Mouse (Mus musculus) cerebellum, adult 2 months (tissue): ENCODE data around the gene Fbxl3. TPM values are rescaled to one million over a fixed set of nuclear protein-coding genes. Genes with fewer than 3 reads are reported as not detected.

Experiments used
- DNase-seq, 2 experiments: peaks; one replicate each; pipeline ENCODE4 v3.0.0; 2021
- H3K27ac ChIP-seq: fragments of 200-500 bp; 2 replicates; pipeline ENCODE4 v1.5.1; 2012; ENCODE audit warnings: low read length, control low read depth, inconsistent platforms; ENCODE audit not compliant: insufficient read depth
- H3K27me3 ChIP-seq: fragments of 200-500 bp; 2 replicates; pipeline ENCODE4 v1.6.1; 2012; ENCODE audit warnings: inconsistent platforms, mild to moderate bottlenecking, low read length, moderate library complexity; ENCODE audit not compliant: control insufficient read depth, insufficient read depth
- H3K4me1 ChIP-seq: fragments of 200-500 bp; 2 replicates; pipeline ENCODE4 v1.6.1; 2011; ENCODE audit warnings: low read length; ENCODE audit not compliant: control insufficient read depth, insufficient read depth
- H3K4me3 ChIP-seq: fragments of 200-500 bp; replicated peaks from 2 replicates; pipeline ENCODE3; 2011; ENCODE audit warnings: mild to moderate bottlenecking, low read depth, low read length, control low read depth; ENCODE audit not compliant: insufficient read depth
- CTCF ChIP-seq: fragments of 200-500 bp; IDR thresholded peaks from 2 replicates; pipeline ENCODE4 v1.5.1; 2011; ENCODE audit warnings: low read depth, mild to moderate bottlenecking, control low read depth, low read length, moderate library complexity, borderline replicate concordance; ENCODE audit not compliant: insufficient read depth
- POLR2A ChIP-seq: fragments of 200-500 bp; IDR thresholded peaks from 2 replicates; pipeline ENCODE4 v1.6.1; 2011; ENCODE audit warnings: low read length, control low read depth, borderline replicate concordance; ENCODE audit not compliant: insufficient read depth
- WGBS: fragments of 180-500 bp; shearing (Covaris S2); methylation state at CpG from one replicate; pipeline ENCODE4 v1.1.7; 2018; 5-methylcytosine and 5-hydroxymethylcytosine counted together
- polyA plus RNA-seq: library from polyadenylated mRNA; depleted of rRNA; stranded (reverse); fragments of >200 nt; gene quantifications from 2 replicates; pipeline ENCODE4 v1.2.3, GENCODE M21; 2012; rRNA removed

The Fbxl3 gene
- polyA plus RNA-seq, 1 experiment = 141 TPM

GRCm38 (mm10) chr14:103051159-103051769 is 48.1 kb downstream of the Fbxl3 start:
- no peak overlapping the region for H3K27ac ChIP-seq
- no peak overlapping the region for H3K4me3 ChIP-seq
- no peaks in the 10 kb centered on the region for H3K27me3 ChIP-seq
- peak; percentile 45 to 51 for DNase-seq
- no peaks in the 10 kb centered on the region for H3K4me1 ChIP-seq
- 33% methylated on average over 8 of the region's 8 CpGs for WGBS
- peak; percentile 89 for TF ChIP-seq CTCF
- TF ChIP-seq POLR2A = no peak

- no peaks in the 10 kb centered on the region for H3K4me1 ChIP-seq
- no peak overlapping the region for H3K27ac ChIP-seq
- no peak for DNase-seq
- WGBS = 91% methylated on average over 11 of the region's 11 CpGs
- TF ChIP-seq POLR2A = no peak
- no peak for TF ChIP-seq CTCF
- H3K4me3 ChIP-seq = no peak overlapping the region
- H3K27me3 ChIP-seq = no peaks in the 10 kb centered on the region
Observed at GRCm38 (mm10) chr14:103048292-103049086, 50.9 kb downstream of the Fbxl3 start.

GRCm38 (mm10) chr14:103046677-103047076 is 52.7 kb downstream of the Fbxl3 start, which contains the start of gene Acod1:
TSS of gene Acod1 (plus strand) at chr14:103046977.
- H3K27me3 ChIP-seq = no peaks in the 10 kb centered on the region
- WGBS = 79% methylated on average over 2 of the region's 2 CpGs
- no peak for DNase-seq
- no peaks in the 10 kb centered on the region for H3K4me1 ChIP-seq
- no peak within 1 kb of the TSS for H3K4me3 ChIP-seq
- no peak within 1 kb of the TSS for H3K27ac ChIP-seq
- no peak for TF ChIP-seq CTCF
- TF ChIP-seq POLR2A = no peak

DNA sequence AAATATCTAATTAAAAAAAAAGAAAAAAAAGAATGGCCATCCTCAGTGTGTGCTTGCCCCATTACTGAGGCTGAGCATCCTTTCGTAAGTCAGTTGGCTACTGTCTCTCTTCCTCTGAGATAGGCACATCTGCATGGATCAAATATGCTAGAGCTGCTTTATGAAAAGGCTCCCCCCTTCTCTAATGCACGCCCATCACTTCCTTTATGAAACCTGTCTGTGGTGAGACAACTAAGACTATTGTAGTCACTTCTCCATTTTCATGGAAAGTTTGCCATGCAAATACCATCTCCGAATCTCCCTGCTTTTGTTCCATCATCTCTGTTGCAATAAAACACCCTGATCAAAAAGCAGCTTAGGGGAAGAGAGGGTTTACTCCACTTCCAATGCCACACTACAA is 62.4 kb downstream of the Fbxl3 start:
- TF ChIP-seq CTCF (no peak), POLR2A (no peak)
- no peak overlapping the region for H3K4me3 ChIP-seq
- no peak overlapping the region for H3K27ac ChIP-seq
- H3K4me1 ChIP-seq = no peaks in the 10 kb centered on the region
- no peak for DNase-seq
- H3K27me3 ChIP-seq = no peaks in the 10 kb centered on the region
- WGBS = 83% methylated on average over 3 of the region's 3 CpGs

DNA sequence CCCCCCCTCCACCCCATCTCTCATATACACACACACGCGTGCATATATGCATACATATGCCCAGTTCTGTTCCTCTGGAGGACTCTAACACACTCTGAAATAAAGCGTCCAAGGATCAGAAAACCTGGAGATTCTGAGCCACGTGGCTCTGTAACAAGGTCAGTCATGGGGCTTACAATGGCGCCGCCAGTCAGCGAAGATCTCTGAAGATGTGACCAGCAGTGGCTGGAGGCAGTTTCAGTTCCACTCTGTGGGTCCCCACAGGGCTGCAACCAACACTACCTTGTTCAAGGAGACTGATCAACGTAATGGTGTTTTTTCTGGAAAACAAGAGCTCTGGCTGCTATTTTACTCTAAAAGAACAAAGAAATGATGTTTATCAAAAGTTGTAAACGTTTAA is 65.3 kb downstream of the Fbxl3 start:
- Histone ChIP-seq H3K27ac (no peak overlapping the region), H3K4me1 (no peaks in the 10 kb centered on the region), H3K4me3 (no peak overlapping the region), H3K27me3 (no peaks in the 10 kb centered on the region)
- 87% methylated on average over 9 of the region's 9 CpGs for WGBS
- no peak for DNase-seq
- TF ChIP-seq POLR2A = no peak

DNA sequence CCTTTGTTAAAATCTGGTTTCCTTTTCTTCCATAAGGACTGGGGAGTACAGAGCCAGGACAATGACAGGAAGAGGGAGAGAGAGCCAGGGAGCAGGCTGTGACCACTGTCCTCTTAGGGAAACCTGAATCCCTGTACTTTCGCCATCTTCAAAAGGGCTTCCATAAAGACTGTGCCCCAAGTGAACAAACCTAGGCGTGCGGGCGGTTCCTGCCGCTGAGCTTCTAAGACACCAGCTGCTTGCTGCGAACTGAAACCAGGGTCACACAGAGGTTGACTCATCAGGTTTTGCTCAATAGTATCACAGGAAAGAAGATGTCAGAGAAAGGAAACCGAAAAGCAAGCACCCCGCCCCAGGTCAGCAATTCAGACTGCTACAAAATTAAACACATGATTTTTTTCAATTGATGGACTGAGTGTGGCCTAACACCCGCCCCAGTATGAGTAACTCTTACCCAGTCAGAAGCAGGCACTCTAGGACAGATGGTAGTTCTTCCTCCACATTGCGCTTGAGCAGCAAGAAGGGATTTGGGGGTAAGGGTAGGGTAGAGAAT is 66.0 kb downstream of the Fbxl3 start:
- no peaks in the 10 kb centered on the region for H3K27me3 ChIP-seq
- H3K4me3 ChIP-seq = no peak overlapping the region
- TF ChIP-seq CTCF = no peak
- TF ChIP-seq POLR2A = no peak
- 83% methylated on average over 10 of the region's 10 CpGs for WGBS
- no peak overlapping the region for H3K27ac ChIP-seq
- no peaks in the 10 kb centered on the region for H3K4me1 ChIP-seq
- no peak for DNase-seq

Other genes starting within 250 kb of the Fbxl3 start
- 45.8 and 49.4 TPM in 2 replicates for gene Kctd12, start 116.9 kb downstream of the Fbxl3 start, polyA plus RNA-seq
- 0.10 TPM in 1 of 2 replicates, not detected in the other for gene Acod1, start 52.6 kb downstream of the Fbxl3 start, polyA plus RNA-seq
- 25.8 and 27.9 TPM in 2 replicates for gene Cln5, start 29.4 kb downstream of the Fbxl3 start, polyA plus RNA-seq
- gene Mycbp2, start 247.2 kb upstream of the Fbxl3 start, polyA plus RNA-seq = 146 and 147 TPM in 2 replicates